Comparison of ENCODE assay signal across 19 mouse cellular contexts in the genomic region with DNA sequence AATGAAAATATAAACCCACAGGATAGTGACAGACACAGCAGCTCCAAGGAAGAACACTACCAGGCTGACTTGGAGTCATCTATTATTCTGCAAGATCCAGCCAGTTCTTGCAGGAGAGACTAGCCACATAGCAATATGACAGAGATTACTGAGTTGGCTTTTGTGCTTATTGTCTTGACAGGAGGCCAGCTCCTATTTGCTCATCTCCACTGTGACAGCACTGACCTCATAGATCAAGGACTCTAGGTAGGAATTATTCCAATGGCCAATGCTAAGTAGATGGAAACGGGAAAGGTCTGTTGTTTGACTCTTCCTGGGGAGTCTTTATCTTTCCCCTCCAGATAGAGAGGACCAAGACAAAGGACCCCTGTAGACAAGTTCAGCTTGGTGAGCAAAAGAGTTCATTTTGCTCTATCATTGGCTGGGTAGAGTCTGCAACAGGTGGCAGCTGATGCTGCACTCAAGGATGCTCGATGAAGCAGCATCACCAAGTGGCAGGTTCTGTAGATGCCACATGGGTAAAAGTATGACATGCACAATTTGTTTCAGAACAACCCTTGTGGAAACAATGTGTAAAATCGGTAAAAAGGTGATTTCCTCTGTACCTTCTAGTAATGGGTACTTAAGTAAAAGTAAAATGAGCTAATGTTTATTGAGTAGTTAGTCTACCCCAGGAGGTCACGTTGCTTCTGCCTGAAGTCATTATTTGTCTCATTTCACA. TPM values are rescaled to one million over a fixed set of nuclear protein-coding genes. Genes with fewer than 3 reads are reported as not detected.
A peak's percentile ranks its signal among the peaks of the same experiment; 100 is the strongest.
DNase-seq lines count a peak whose midpoint lies in the region; ATAC-seq and TF ChIP-seq lines count a peak whose summit lies in the region.
"Had no signal": no experiment of that assay in that cellular context is flagged by ENCODE, and none has a peak within 500 bp of the region (broad histone marks: within the 10 kb centered on the region; RNA-seq: fewer than 3 reads in every experiment).

No protein-coding gene starts in this region.

- POLR2A ChIA-PET in Patski (lab: Charles Lee), result no interaction called here

- peak; percentile 33 to 80 for DNase-seq in adrenal gland, adult (ENCODE audit: inconsistent age in 2 of 2, low spot score in 1 of 2)
- DNase-seq in adrenal gland, postnatal 4 days (ENCODE audit: low spot score in 2 of 2), result no peak
- no peak for DNase-seq in layer of hippocampus, adult 2 months (ENCODE audit: low spot score in 2 of 2)
- DNase-seq in layer of hippocampus, postnatal 10 days (ENCODE audit: low spot score in 2 of 2), result no peak
- no peak for DNase-seq in Patski (ENCODE audit: low read depth, low spot score)
- DNase-seq in induced T-regulatory cell, adult 2 months (ENCODE audit: low read depth), result peak; percentile 46
- no peak for DNase-seq in cerebellum, adult 11-12 months
- no peak for DNase-seq in embryo, embryonic 10.5 days (ENCODE audit: low spot score)
- DNase-seq: gastrocnemius, postnatal 36 days; heart, postnatal 4 days; kidney, postnatal 14 days; layer of hippocampus, adult 9-11 months; liver, embryonic 13.5 days; spleen, adult 18-20 months; thymus, postnatal 25 days had no signal

- peak; percentile 26; the same call in 1 of the 2 replicates for TF ChIP-seq CTCF in layer of hippocampus, adult 2 months (conservative IDR thresholded peaks at IDR 0.05)
- TF ChIP-seq CTCF in Patski (IDR thresholded peaks at IDR 0.05), result peak; percentile 29

- H3K27me3 ChIP-seq in Patski, result peaks cover 3% of the 10 kb centered on the region
- H3K27me3 ChIP-seq: intestine, embryonic 15.5 days; liver, embryonic 13.5 days had no signal

- no peak for ATAC-seq in Patski
- ATAC-seq: lung, postnatal 0 days had no signal

- CTCF ChIA-PET in Patski (lab: Charles Lee), result interaction anchor here (0.7 to 1.8 kb wide), 5 partner anchors 52 to 271 kb away, joined by 3 to 9 read pairs (median 4); no protein-coding TSS in a partner anchor

- in situ Hi-C loops in Patski (cut with MboI; ENCODE audit: low pct_unique_long_range_greater_than_20kb), result loop anchor here (5.0 kb wide), 1 partner anchor 286 kb away; no protein-coding TSS in a partner anchor

- H3K27ac ChIP-seq in layer of hippocampus, adult 2 months, result no peak overlapping the region
- H3K27ac ChIP-seq: heart, embryonic 13.5 days; intestine, embryonic 15.5 days; liver, embryonic 13.5 days; stomach, postnatal 0 days had no signal

- H3K4me3 ChIP-seq in layer of hippocampus, adult 2 months, result no peak overlapping the region
- H3K4me3 ChIP-seq: heart, embryonic 13.5 days; intestine, embryonic 15.5 days; liver, embryonic 13.5 days had no signal

RNA-seq across cellular contexts. Expression of a gene that starts 32.4 kb away (rescaled TPM):
- total RNA-seq in adrenal gland, postnatal 4 days (2021), result 10 to 100 TPM; 27.9 to 28.1 TPM
- 10 to 100 TPM; 88.6 to 91.0 TPM for total RNA-seq in layer of hippocampus, adult 2 months (2021)
- total RNA-seq in layer of hippocampus, postnatal 10 days (2021), result 10 to 100 TPM; 88.5 to 95.5 TPM
- 8.6 TPM for polyA plus RNA-seq in Patski (2021)

Comparison
In these comparisons a context has a peak if more than half of its experiments do, and no peak if none do; other contexts are left out.
1. DNase-seq: peak in adrenal gland, adult (2 of 2) and induced T-regulatory cell, adult 2 months (single experiment); none in adrenal gland, postnatal 4 days (0 of 2), layer of hippocampus, adult 2 months (0 of 2), layer of hippocampus, postnatal 10 days (0 of 2), Patski (single experiment), cerebellum, adult 11-12 months (single experiment) and embryo, embryonic 10.5 days (single experiment).